Mouse (Mus musculus) forebrain, embryonic 12.5 days (tissue): ENCODE measurements at regions not wholly inside any gene's neighbourhood (a gene's known extent, or its start where the extent isn't known, plus 50 kb on each side); places are given as distances from the start of the nearest gene placed in this dataset.
A peak's percentile ranks its signal among the peaks of the same experiment; 100 is the strongest.

Experiments
- ATAC-seq: fragments of 200-750 bp; cut with Nextera tagmentation; 2 replicates; pipeline ENCODE4 v1.8.0; 2017; ENCODE audit warnings: moderate TSS enrichment; ENCODE audit not compliant: low FRiP score
- H3K27ac ChIP-seq: fragments of 300-500 bp; sonication (generic); 2 replicates; pipeline ENCODE4 v1.5.1; 2016; ENCODE audit warnings: mild to moderate bottlenecking
- H3K27me3 ChIP-seq: fragments of 300-500 bp; sonication (generic); 2 replicates; pipeline ENCODE4 v1.6.1; 2016; ENCODE audit warnings: mild to moderate bottlenecking
- H3K36me3 ChIP-seq: fragments of 300-500 bp; sonication (generic); replicated peaks from 2 replicates; pipeline ENCODE4 v1.6.1; 2016; ENCODE audit warnings: mild to moderate bottlenecking
- H3K4me1 ChIP-seq: fragments of 300-500 bp; sonication (generic); 2 replicates; pipeline ENCODE4 v1.6.1; 2016
- H3K4me2 ChIP-seq: fragments of 300-500 bp; sonication (generic); 2 replicates; pipeline ENCODE4 v1.6.1; 2016; ENCODE audit warnings: mild to moderate bottlenecking, moderate library complexity
- H3K4me3 ChIP-seq: fragments of 300-500 bp; sonication (generic); replicated peaks from 2 replicates; pipeline ENCODE4 v1.5.1; 2016; ENCODE audit warnings: mild to moderate bottlenecking
- H3K9ac ChIP-seq: fragments of 300-500 bp; sonication (generic); 2 replicates; pipeline ENCODE4 v1.6.1; 2016; ENCODE audit warnings: mild to moderate bottlenecking
- H3K9me3 ChIP-seq: fragments of 300-500 bp; sonication (generic); 2 replicates; pipeline ENCODE4 v1.6.1; 2016
- WGBS: fragments of 180-500 bp; shearing (Covaris S2); methylation state at CpG from one replicate; pipeline ENCODE4 v1.1.7; 2016; 5-methylcytosine and 5-hydroxymethylcytosine counted together

GRCm38 (mm10) chr15:28823526-28823925 is 620.0 kb downstream of the Dnah5 start:
- no peaks in the 10 kb centered on the region for H3K9me3 ChIP-seq
- no peaks in the 10 kb centered on the region for H3K36me3 ChIP-seq
- no peak overlapping the region for H3K9ac ChIP-seq
- WGBS, result 71% methylated on average over 2 of the region's 2 CpGs
- H3K4me2 ChIP-seq, result no peak overlapping the region
- no peak for ATAC-seq
- H3K4me3 ChIP-seq, result no peak overlapping the region
- no peaks in the 10 kb centered on the region for H3K27me3 ChIP-seq
- H3K27ac ChIP-seq, result no peak overlapping the region
- H3K4me1 ChIP-seq, result no peaks in the 10 kb centered on the region

GRCm38 (mm10) chr15:28834831-28835230 is 631.3 kb downstream of the Dnah5 start:
- H3K36me3 ChIP-seq, result no peaks in the 10 kb centered on the region
- WGBS, result 87% methylated on average over 4 of the region's 4 CpGs
- ATAC-seq, result no peak
- H3K4me2 ChIP-seq, result no peak overlapping the region
- no peak overlapping the region for H3K9ac ChIP-seq
- H3K9me3 ChIP-seq, result no peaks in the 10 kb centered on the region
- no peaks in the 10 kb centered on the region for H3K4me1 ChIP-seq
- no peaks in the 10 kb centered on the region for H3K27me3 ChIP-seq
- no peak overlapping the region for H3K27ac ChIP-seq
- H3K4me3 ChIP-seq, result no peak overlapping the region

GRCm38 (mm10) chr15:28840322-28840721 is 636.8 kb downstream of the Dnah5 start:
- no peak for ATAC-seq
- Histone ChIP-seq H3K27ac (no peak overlapping the region), H3K4me2 (no peak overlapping the region), H3K4me1 (no peaks in the 10 kb centered on the region), H3K4me3 (no peak overlapping the region), H3K9ac (no peak overlapping the region), H3K27me3 (no peaks in the 10 kb centered on the region), H3K36me3 (no peaks in the 10 kb centered on the region), H3K9me3 (no peaks in the 10 kb centered on the region)
- WGBS, result 87% methylated on average over 1 of the region's 1 CpGs

- no peaks in the 10 kb centered on the region for H3K27me3 ChIP-seq
- no peaks in the 10 kb centered on the region for H3K36me3 ChIP-seq
- H3K4me2 ChIP-seq, result no peak overlapping the region
- H3K4me3 ChIP-seq, result no peak overlapping the region
- ATAC-seq, result no peak
- no peak overlapping the region for H3K27ac ChIP-seq
- WGBS, result 84% methylated on average over 2 of the region's 2 CpGs
- no peaks in the 10 kb centered on the region for H3K4me1 ChIP-seq
- H3K9me3 ChIP-seq, result no peaks in the 10 kb centered on the region
- no peak overlapping the region for H3K9ac ChIP-seq
Observed at GRCm38 (mm10) chr15:28856419-28856818, 652.9 kb downstream of the Dnah5 start.

GRCm38 (mm10) chr15:28858176-28858575 is 654.6 kb downstream of the Dnah5 start:
- no peaks in the 10 kb centered on the region for H3K27me3 ChIP-seq
- no peaks in the 10 kb centered on the region for H3K9me3 ChIP-seq
- ATAC-seq, result no peak
- WGBS, result 86% methylated on average over 2 of the region's 2 CpGs
- no peak overlapping the region for H3K9ac ChIP-seq
- H3K4me2 ChIP-seq, result no peak overlapping the region
- H3K4me3 ChIP-seq, result no peak overlapping the region
- no peak overlapping the region for H3K27ac ChIP-seq
- no peaks in the 10 kb centered on the region for H3K4me1 ChIP-seq
- H3K36me3 ChIP-seq, result no peaks in the 10 kb centered on the region

- H3K27ac ChIP-seq, result no peak overlapping the region
- no peaks in the 10 kb centered on the region for H3K4me1 ChIP-seq
- no peaks in the 10 kb centered on the region for H3K36me3 ChIP-seq
- 35% methylated on average over 1 of the region's 1 CpGs for WGBS
- H3K27me3 ChIP-seq, result no peaks in the 10 kb centered on the region
- no peak overlapping the region for H3K4me3 ChIP-seq
- no peak overlapping the region for H3K9ac ChIP-seq
- H3K9me3 ChIP-seq, result no peaks in the 10 kb centered on the region
- no peak overlapping the region for H3K4me2 ChIP-seq
- no peak for ATAC-seq
Observed at GRCm38 (mm10) chr15:28864101-28864500, 660.5 kb downstream of the Dnah5 start.

- Histone ChIP-seq H3K4me2 (no peak overlapping the region), H3K27me3 (no peaks in the 10 kb centered on the region), H3K4me3 (no peak overlapping the region), H3K9ac (no peak overlapping the region), H3K27ac (no peak overlapping the region), H3K9me3 (no peaks in the 10 kb centered on the region), H3K36me3 (no peaks in the 10 kb centered on the region), H3K4me1 (no peaks in the 10 kb centered on the region)
- no peak for ATAC-seq
- 85% methylated on average over 2 of the region's 2 CpGs for WGBS
Observed at GRCm38 (mm10) chr15:28864913-28865312, 661.4 kb downstream of the Dnah5 start.

GRCm38 (mm10) chr15:28873001-28873400 is 669.4 kb downstream of the Dnah5 start:
- Histone ChIP-seq H3K36me3 (no peaks in the 10 kb centered on the region), H3K4me1 (no peaks in the 10 kb centered on the region), H3K4me3 (no peak overlapping the region), H3K9ac (no peak overlapping the region), H3K27ac (no peak overlapping the region), H3K9me3 (no peaks in the 10 kb centered on the region), H3K27me3 (no peaks in the 10 kb centered on the region), H3K4me2 (no peak overlapping the region)
- ATAC-seq, result no peak
- 85% methylated on average over 2 of the region's 2 CpGs for WGBS

- no peaks in the 10 kb centered on the region for H3K27me3 ChIP-seq
- no peaks in the 10 kb centered on the region for H3K9me3 ChIP-seq
- H3K9ac ChIP-seq, result no peak overlapping the region
- H3K4me1 ChIP-seq, result no peaks in the 10 kb centered on the region
- ATAC-seq, result no peak
- H3K36me3 ChIP-seq, result no peaks in the 10 kb centered on the region
- no peak overlapping the region for H3K4me2 ChIP-seq
- H3K27ac ChIP-seq, result no peak overlapping the region
- H3K4me3 ChIP-seq, result no peak overlapping the region
- WGBS, result 76% methylated on average over 3 of the region's 3 CpGs
Observed at GRCm38 (mm10) chr15:28896248-28896808, 692.8 kb downstream of the Dnah5 start.

GRCm38 (mm10) chr15:28922437-28922836 is 718.9 kb downstream of the Dnah5 start:
- H3K4me1 ChIP-seq, result no peaks in the 10 kb centered on the region

GRCm38 (mm10) chr15:28948245-28948644 is 744.7 kb downstream of the Dnah5 start:
- Histone ChIP-seq H3K4me1 (no peaks in the 10 kb centered on the region), H3K4me3 (no peak overlapping the region), H3K4me2 (no peak overlapping the region), H3K9me3 (no peaks in the 10 kb centered on the region), H3K27ac (no peak overlapping the region), H3K27me3 (no peaks in the 10 kb centered on the region), H3K36me3 (no peaks in the 10 kb centered on the region), H3K9ac (no peak overlapping the region)
- no peak for ATAC-seq
- WGBS, result 83% methylated on average over 1 of the region's 1 CpGs

More at GRCm38 (mm10) chr15:28922437-28922836, 718.9 kb downstream of the Dnah5 start:
- 72% methylated on average over 4 of the region's 4 CpGs for WGBS
- Histone ChIP-seq H3K9ac (no peak overlapping the region), H3K36me3 (no peaks in the 10 kb centered on the region), H3K4me3 (no peak overlapping the region), H3K27me3 (no peaks in the 10 kb centered on the region), H3K27ac (no peak overlapping the region), H3K9me3 (no peaks in the 10 kb centered on the region), H3K4me2 (no peak overlapping the region)
- ATAC-seq, result peak; percentile 33; the same call in 1 of the 2 replicates
